Mouse (Mus musculus) lung, adult 18-20 months (tissue): ENCODE data around the gene Vmn2r30.
"Not testable (repeated sequence)": the region's sequence is repeated elsewhere in the genome, so short reads cannot be mapped to it uniquely, and the experiment has no call there.

Source experiments
- DNase-seq, 2 experiments: peaks; one replicate each; pipeline ENCODE4 v3.0.0; 2022; ENCODE audit warnings: mixed read lengths in 2 of 2

Gene Vmn2r30

DNA sequence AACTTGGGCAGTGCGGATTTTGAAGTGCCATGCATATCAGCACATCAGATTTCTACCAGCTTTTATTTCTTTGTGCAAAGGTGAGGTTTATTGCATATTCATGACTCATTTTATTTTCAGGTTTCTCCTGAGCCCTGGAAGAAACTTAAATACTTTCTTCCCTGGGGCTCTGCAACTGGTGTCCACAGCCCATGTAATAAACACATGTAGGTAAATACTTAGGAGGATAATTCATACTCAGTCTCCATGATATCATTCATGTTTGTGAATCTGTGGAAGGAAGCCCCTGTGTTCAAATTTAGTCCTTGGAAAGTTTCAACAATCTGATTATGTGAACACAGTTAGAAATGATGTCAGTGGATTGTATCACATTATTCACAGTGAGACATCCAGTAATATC is at the start of gene Vmn2r30:
Vmn2r30 (minus strand) TSS at position 101 of the 400 bp plus-strand sequence.
- DNase-seq, result not testable (repeated sequence)

DNA sequence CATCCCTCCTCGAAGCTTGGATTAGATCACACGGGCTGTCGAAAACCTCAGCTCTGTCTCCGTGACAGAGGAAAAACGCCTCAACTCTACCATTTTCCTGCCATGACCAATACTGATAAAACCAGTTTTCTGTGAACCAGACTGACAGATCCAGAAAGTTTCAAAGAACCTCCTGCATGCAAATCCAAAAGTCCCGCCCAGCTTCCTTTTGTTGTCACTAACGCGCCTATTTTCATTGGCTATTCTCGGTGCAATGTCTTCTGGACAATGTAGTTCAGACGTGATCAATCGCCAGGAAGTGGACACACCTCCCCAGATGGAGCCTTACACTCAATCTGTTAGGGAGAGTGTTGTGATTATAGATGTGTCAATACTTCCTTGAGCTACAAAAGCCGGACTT is 37.0 kb upstream of the Vmn2r30 start, which contains the start of gene Gm45783:
Gm45783 (minus strand) TSS at position 143 of the 400 bp plus-strand sequence.
- DNase-seq, result peak in 1 of 2 experiments; percentile 10

DNA sequence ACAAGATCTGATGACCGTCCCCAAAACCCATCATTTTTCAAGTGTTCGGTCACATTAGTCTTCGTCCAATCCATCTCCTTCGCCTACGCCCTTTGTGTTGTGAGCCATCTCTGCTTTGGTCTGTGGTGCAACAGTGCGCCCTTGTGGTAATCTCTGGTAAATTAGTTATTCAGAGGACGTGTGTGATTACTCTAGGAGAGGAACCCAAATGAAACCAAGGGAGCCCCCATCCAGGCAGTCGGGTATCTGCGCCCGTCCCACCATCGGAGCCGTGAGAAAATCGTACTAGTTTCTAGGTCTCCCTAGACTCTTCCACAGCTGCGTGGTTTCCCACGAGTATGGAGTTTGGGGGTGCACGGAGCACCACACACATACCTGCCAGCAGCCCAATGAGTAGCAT is 41.8 kb downstream of the Vmn2r30 start:
- DNase-seq, result peak; percentile 41 to 58

DNA sequence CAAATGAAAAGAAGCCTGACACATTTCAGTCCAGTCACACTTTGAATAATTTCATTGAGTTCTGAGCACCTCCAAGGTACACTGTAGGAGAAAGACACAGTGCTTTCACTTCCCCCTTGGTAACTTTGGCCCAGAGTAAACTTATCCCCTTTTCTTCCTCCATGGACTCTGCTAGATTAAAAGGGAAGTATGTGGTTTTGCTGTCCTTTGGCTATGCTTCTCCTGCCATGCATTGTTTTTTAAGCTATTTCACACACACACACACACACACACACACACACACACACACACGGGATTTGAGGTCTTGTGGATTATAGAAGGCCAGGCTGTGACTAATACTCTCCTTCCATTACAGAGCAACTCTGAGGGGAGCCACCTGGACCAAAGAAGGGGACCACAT is 56.0 kb downstream of the Vmn2r30 start:
- peak in 1 of 2 experiments; percentile 17 for DNase-seq

DNA sequence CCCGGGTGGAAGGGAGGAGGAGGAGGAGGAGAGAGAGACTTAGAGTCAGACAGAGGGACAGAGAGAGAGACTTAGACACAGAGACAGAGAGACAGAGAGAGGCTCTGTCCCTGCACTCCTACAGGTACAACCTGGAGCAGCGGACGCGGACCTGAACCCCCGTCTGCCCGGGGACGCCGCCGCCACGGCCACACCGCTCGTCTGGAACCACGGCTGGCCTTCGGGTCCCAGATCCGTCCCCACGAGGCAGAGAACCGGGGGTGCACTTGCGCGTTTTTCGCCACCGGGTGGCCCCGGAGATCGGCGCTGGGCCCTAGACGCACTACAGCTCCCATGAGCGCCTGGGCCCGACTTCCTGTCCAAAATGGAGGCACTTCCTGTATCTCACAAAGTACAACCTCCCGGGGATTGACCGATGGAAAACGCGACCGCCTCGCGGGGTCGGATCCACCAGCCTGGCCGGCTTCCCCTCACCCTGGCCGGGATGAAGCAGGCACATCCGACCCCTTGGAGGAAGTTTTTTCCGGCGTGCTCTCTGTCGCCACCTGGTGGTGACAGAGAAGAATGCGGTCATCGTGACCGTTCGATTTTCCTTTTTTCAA is 59.3 kb downstream of the Vmn2r30 start, which contains the start of gene Gm45844:
Gm45844 (minus strand) TSS at position 324 of the 602 bp plus-strand sequence.
- peak; percentile 88 to 93 for DNase-seq

DNA sequence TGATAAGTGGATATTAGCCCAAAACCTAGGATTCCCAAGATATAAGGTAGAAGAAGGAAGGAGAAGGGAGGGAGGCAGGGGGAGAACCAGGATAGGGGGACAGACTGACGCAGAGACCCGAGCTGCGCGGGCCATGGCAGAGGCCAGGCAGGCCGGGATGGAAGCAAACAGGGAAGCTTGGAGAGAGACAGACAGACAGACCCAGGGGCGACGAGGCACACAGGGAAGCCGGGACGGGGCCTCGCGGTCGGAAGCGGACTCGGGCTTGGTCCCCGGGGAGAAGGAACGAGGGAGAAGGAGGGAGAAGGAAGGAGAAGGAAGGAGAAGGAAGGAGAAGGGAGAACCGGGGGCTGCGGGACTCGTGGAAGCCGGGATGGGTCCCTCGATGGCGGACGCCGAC is 59.9 kb downstream of the Vmn2r30 start:
- DNase-seq, result not testable (repeated sequence)
